Mouse (Mus musculus) cerebellum, postnatal 10 days (tissue): Measurements from ENCODE around the gene Ehd2.
A peak's percentile ranks its signal among the peaks of the same experiment; 100 is the strongest.

ENCODE experiments used
- DNase-seq, 2 experiments: peaks; one replicate each; pipeline ENCODE4 v3.0.0; 2021; ENCODE audit warnings: mixed read lengths in 2 of 2

Gene Ehd2

GRCm38 (mm10) chr7:15967312-15967711, at the start of gene Ehd2:
Ehd2 (minus strand) TSS chr7:15967567.
- DNase-seq: peak; percentile 78 to 81

DNA sequence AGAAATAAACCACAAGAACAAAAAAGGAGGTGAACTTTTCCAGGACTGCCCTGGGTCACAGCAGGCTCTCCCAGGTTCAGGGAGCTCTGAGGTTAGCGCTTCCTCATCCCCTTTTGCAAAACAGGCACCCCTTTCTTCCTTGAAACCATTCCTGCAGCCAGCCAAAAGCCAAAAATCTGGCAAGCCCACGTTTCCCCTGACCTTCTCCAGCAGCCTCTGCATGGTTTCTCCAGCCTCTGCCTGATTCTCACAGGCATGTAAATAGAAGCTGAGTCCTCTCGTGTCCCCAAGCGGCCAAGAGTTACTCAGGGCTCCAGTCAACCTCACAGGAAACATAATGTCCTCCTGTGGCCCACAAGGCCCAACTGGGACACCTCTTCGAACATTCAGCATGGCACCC, 48.0 kb upstream of the Ehd2 start:
- DNase-seq: no peak

- DNase-seq: peak; percentile 38 to 54
Measured at GRCm38 (mm10) chr7:16014521-16015175, 47.3 kb upstream of the Ehd2 start.

- no peak for DNase-seq
Measured at GRCm38 (mm10) chr7:16013722-16014275, 46.4 kb upstream of the Ehd2 start.

DNA sequence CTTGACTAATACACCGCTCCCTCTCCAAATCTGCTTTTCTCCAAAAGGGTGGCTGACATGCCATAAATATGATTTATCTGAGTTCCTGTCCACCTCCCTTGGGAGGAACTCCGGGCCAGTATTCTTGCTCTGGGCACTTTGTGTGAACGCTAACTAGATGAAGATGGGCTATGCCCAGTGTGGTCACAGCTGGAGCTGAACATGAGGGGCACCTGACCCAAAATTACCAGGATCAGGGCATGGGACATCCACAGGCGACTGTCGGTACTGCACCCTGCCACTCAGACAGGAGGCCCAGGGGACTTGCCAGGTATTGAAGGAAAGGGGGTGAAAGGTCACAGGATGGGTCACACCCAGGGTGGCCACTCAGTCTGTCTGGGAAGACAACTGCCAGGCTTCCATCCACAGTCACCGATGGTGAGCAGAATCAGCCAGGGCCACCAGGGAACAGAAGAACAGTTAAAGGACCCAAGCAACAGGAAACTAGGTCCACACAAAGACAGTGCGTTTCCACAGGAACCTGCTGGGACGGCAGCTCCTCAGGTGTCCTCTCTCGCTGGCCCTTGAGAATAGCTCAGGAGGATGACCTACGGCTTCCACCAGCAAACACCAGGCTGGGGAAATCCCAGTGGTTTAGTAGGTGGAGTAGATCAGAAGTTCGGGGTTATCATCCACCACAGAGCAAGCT, 45.4 kb upstream of the Ehd2 start:
- DNase-seq: peak; percentile 46 to 62

GRCm38 (mm10) chr7:16011418-16012085, 44.2 kb upstream of the Ehd2 start:
- no peak for DNase-seq

- DNase-seq: no peak
Measured at GRCm38 (mm10) chr7:16010649-16011048, 43.3 kb upstream of the Ehd2 start.

- no peak for DNase-seq
Measured at GRCm38 (mm10) chr7:16009636-16010035, 42.3 kb upstream of the Ehd2 start.

DNA sequence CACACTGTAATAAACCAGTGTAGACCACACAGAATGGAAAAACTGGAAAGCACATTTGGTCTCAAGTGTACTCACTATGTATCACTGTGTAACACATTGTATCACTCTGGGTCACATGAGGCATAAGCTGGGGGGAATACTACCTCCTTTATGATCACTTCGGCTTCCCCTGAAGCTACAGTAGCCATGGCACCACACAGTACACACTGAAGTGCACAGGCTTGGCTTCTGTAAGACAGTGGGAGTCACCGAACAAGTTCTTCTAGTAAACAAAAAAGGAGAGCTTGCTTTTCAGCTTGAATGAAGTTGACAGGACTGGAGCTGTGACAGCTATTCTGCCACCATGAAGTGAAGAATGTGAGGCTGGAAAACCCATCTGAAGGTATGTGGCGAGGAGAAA, 37.7 kb upstream of the Ehd2 start:
- no peak for DNase-seq

DNA sequence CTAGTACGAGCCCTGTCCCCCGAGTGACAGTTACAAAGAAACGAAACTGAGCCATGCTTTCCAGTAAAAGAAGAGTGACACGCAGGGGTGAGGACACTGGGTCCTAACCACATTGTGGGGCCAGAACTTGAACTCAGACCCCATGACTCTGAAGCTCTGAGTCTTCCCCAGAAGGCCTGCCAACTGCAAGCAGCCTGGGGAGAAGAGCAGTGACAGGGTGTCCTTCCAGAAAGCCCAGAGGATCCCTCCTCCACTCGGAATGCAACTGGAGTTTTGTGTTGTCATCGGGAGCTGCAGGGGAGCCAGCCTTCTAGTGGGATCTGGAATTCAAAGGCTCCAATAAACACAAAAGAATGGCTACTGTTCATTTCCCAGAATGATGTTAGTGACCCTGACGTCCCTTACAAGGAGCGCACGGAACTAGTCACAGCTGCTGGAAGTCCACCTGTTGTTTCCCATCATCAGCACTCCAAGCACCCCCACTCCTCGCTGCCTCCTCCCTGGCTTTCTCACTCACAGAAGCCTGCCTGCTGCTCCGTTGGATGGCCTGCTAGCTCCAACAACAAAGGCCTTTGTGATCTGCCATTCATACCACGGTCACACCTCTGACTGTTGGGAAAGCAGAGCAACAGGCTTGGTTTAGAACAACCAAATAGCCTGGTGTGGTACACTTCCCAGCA, 37.0 kb upstream of the Ehd2 start:
- no peak for DNase-seq

GRCm38 (mm10) chr7:16003032-16003431, 35.7 kb upstream of the Ehd2 start:
- DNase-seq: no peak

- peak in 1 of 2 experiments; percentile 48 for DNase-seq
Measured at GRCm38 (mm10) chr7:16002171-16002570, 34.8 kb upstream of the Ehd2 start.

DNA sequence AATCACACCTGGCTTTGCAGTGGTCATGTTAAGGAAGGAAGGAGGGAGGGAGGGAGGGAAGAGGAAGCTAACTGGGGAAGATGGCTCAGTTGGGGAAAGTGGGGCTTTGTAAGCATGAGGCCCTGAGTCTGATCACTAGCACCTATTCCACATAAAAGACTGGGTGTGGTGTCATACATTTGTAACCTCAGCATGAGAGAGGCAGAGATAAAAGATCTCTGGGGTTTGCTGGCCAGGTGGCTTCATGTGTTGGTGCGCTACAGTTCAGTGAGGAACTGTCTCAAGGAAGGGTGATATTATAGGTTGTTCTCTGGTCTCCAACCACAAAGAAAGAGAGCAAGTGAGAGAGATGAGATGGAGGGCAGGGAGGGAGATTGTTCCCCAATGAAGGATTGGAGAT, 34.3 kb upstream of the Ehd2 start:
- no peak for DNase-seq

- no peak for DNase-seq
Measured at GRCm38 (mm10) chr7:15993789-15994188, 26.4 kb upstream of the Ehd2 start.

DNA sequence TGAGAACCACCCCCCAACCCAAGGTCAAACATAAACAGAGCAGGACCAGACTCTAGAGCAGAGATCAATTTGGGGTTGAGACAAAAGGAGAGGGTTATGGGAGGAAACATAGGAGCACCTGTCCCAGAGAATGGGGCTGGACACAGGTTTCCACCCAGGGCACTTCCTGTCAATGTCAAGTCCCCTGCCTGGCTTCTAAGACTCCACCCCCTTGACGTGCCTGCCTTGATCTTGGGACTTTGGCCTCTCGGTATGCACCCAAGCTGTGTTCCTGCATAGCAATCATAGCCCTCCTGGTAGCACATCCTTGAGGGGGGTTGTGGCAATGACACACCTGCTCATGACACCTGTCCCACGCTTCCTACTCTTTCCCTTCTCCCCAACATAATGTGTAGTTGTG, 25.8 kb upstream of the Ehd2 start:
- no peak for DNase-seq

- DNase-seq: no peak
Measured at GRCm38 (mm10) chr7:15991764-15992163, 24.4 kb upstream of the Ehd2 start.

DNA sequence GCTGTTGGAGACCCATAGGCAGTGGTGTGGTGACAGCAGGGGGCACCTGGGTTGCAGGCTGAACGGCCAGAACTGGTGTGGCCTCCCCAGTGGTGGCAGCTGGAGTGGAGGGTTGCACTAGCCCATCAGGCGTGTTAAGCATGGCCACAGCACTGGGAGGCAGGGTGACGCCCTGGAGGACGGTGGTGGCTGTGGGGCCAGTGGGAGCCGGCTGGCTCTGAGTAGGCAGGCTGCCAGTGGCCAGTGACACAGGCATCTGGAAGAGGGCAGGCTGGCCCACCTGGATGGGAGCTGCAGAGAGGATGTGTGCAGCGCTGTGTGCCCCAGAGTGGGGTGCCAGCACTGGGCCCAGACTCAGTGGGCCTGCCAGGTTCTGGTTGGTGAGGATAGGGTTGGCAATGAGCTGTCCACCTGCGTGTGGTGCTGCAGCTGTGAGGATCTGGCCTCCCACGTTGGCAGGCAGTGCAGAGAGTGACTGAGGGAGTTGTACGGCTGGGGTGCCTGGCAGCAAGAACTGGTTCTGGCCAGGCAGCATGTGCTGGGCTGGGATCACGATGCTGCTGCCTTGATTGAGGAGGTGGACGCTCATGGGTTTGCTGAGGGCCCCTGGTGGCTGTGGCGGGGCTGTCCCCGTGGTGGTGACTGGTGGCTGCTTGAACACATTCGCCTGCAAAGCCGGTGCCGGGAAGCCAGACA, 20.4 kb upstream of the Ehd2 start:
- DNase-seq: no peak

GRCm38 (mm10) chr7:15982729-15983407, 15.5 kb upstream of the Ehd2 start:
- DNase-seq: peak; percentile 44 to 61

GRCm38 (mm10) chr7:15981538-15981937, 14.2 kb upstream of the Ehd2 start:
- no peak for DNase-seq

DNA sequence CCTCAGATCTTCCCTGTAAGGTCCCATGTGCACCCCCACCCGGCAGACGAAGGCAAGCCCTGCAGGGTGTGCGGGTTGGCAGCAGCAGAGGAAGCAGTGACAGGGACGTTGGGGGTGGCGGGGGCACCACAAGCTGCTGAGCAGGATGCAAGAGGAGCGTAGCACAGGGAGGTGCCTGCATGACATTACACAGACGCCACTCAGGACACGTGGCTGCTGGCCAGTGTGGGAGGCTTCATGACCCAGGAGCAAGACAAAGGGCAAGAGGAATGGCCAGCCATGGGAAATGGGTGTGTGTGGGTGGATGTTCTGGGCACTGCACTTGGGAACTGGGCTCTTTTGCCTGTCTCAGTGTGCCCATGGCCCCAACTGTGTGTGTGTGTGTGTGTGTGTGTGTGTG, 12.9 kb upstream of the Ehd2 start:
- DNase-seq: no peak

GRCm38 (mm10) chr7:15975904-15976303, 8.5 kb upstream of the Ehd2 start:
- peak; percentile 75 to 81 for DNase-seq

DNA sequence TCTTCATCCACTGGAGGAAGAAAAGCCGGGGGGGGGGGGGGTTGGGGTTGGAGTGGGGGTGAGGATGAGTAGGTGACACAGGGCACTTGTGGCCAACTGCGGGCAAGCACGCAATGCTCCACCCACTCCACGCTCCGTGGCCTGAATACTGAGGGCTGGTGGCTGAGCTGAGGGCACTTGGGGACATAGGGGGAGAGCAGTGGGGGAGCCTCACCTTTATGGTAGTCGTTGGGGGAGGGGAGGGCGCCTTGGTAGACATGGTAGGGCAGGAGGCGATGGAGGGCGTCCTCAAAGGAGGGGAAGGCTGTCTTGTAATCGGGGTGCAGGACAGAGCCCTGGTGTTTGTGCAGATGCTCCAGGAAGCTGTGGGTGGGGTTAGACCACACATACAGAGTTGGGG, 8.1 kb upstream of the Ehd2 start:
- peak; percentile 39 to 42 for DNase-seq
